Mouse (Mus musculus) testis, postnatal 14 days (tissue): ENCODE results near the gene Atp6v1fnb.

Experiments used
- DNase-seq: peaks from one replicate; pipeline ENCODE4 v3.0.0; 2021; ENCODE audit warnings: low spot score

The Atp6v1fnb gene

GRCm38 (mm10) chr6:29467583-29468354, 3.5 kb upstream of the Atp6v1fnb start, which contains the start of gene Atp6v1f:
Gene Atp6v1f (plus strand): TSS chr6:29467718.
- peak; percentile 93 for DNase-seq

GRCm38 (mm10) chr6:29468851-29469250, 2.4 kb upstream of the Atp6v1fnb start:
- DNase-seq = no peak

GRCm38 (mm10) chr6:29473941-29474691, 2.9 kb downstream of the Atp6v1fnb start:
- peak; percentile 77 for DNase-seq

- no peak for DNase-seq
These were observed 3.5 kb downstream of the Atp6v1fnb start for GRCm38 (mm10) chr6:29474736-29475135.

- no peak for DNase-seq
These were observed 11.5 kb downstream of the Atp6v1fnb start for GRCm38 (mm10) chr6:29482691-29483090.

GRCm38 (mm10) chr6:29484716-29485559, 13.7 kb downstream of the Atp6v1fnb start:
- DNase-seq = peak; percentile 52

GRCm38 (mm10) chr6:29485951-29486350, 14.7 kb downstream of the Atp6v1fnb start:
- no peak for DNase-seq

- DNase-seq = no peak
These were observed 22.9 kb downstream of the Atp6v1fnb start for GRCm38 (mm10) chr6:29494101-29494500.

- no peak for DNase-seq
These were observed 25.0 kb downstream of the Atp6v1fnb start for GRCm38 (mm10) chr6:29496270-29496669.

- DNase-seq = no peak
These were observed 26.6 kb downstream of the Atp6v1fnb start for GRCm38 (mm10) chr6:29497791-29498190.

GRCm38 (mm10) chr6:29500177-29500576, 28.9 kb downstream of the Atp6v1fnb start:
- DNase-seq = no peak

- DNase-seq = no peak
These were observed 29.6 kb downstream of the Atp6v1fnb start for GRCm38 (mm10) chr6:29500810-29501209.

- DNase-seq = no peak
These were observed 30.4 kb downstream of the Atp6v1fnb start for GRCm38 (mm10) chr6:29501599-29501998.

- no peak for DNase-seq
These were observed 34.3 kb downstream of the Atp6v1fnb start for GRCm38 (mm10) chr6:29505493-29505892.

GRCm38 (mm10) chr6:29506834-29507233, 35.6 kb downstream of the Atp6v1fnb start:
- no peak for DNase-seq

- no peak for DNase-seq
These were observed 36.4 kb downstream of the Atp6v1fnb start, which contains the start of gene Kcp for GRCm38 (mm10) chr6:29507447-29508309. Gene Kcp (minus strand): TSS chr6:29507952.

GRCm38 (mm10) chr6:29509086-29509485, 37.8 kb downstream of the Atp6v1fnb start:
- no peak for DNase-seq

- DNase-seq = peak; percentile 41
These were observed 42.0 kb downstream of the Atp6v1fnb start for GRCm38 (mm10) chr6:29513284-29513683.

- peak; percentile 40 for DNase-seq
These were observed 45.9 kb downstream of the Atp6v1fnb start for GRCm38 (mm10) chr6:29517139-29517538.

GRCm38 (mm10) chr6:29522626-29523300, 51.5 kb downstream of the Atp6v1fnb start:
- DNase-seq = no peak
